Mouse (Mus musculus): ENCODE measurements at regions not wholly inside any gene's neighbourhood (a gene's known extent, or its start where the extent isn't known, plus 50 kb on each side); places are given as distances from the start of the nearest gene placed in this dataset.

DNA sequence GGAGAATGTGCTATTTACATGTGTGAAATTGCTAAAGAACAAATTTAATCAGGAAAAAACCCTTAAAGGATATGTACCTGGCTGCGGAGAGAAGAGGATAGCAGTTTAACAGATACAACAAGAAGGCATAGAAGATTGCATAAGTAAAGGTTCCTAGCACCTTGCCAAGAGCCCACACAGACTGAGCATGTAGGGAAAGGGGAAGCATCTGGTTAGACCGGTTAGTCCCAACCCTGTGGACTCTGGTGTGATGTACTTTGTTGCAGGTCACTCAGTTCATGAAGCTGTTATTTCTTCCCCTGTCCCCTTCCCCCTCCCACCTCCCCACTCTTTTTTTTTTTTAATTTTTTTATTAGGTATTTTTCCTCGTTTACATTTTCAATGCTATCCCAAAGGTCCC lies 212.5 kb downstream of the Parm1 start:
- H3K4me3 ChIP-seq = no peak overlapping the region
- WGBS = 43% methylated on average over 3 of the region's 3 CpGs
- H3K9me3 ChIP-seq = no peaks in the 10 kb centered on the region
- DNase-seq (ENCODE audit: low spot score) = no peak
- H3K36me3 ChIP-seq = no peaks in the 10 kb centered on the region
- H3K4me1 ChIP-seq = peaks cover 10% of the 10 kb centered on the region; the same call in 1 of the 2 replicates
- H3K27ac ChIP-seq = no peak overlapping the region
- no peaks in the 10 kb centered on the region for H3K27me3 ChIP-seq (ENCODE audit: insufficient read depth, poor library complexity, severe bottlenecking)

DNA sequence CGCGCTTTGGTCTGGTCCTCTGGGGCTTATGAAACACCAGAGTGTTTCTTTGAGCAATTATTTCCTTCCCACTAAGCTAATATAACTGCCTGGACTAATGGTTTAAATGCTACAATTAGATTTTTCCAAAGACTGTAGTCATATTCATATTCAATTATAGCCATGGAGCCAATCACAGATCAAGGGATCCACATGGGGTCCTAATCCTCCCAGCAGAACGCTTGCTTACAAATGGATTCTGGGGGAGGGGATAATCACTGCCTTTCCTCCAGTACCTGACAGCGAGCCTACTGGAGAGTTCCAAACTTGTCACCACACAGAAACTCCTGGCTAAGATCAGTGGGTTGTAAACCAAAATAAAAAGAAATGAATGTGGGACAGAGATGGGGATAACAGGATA lies 212.0 kb downstream of the Parm1 start:
- H3K4me3 ChIP-seq = no peak overlapping the region

DNA sequence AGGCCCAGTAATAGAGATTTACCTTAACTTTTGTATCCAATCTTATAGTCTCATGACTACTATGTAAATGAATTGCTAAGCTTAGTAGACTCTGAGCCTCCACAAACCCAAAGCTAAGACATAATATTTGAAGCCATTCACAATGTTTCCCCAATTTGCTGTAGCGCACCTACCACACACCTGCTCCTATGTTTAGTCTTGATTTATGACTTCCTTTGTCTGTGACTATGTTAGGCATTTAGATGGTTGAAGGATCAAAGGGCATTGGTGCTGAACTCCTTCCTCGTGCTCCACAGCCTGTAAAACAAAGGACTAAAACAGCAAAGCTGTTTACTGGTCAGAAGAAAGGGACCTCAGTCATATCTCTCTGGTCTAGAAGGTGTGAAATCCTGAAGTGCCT lies 210.0 kb downstream of the Parm1 start:
- Histone ChIP-seq H3K4me1 (peaks cover 10% of the 10 kb centered on the region; the same call in 1 of the 2 replicates), H3K27me3 (ENCODE audit: insufficient read depth, poor library complexity, severe bottlenecking) (no peaks in the 10 kb centered on the region), H3K36me3 (no peaks in the 10 kb centered on the region), H3K9me3 (no peaks in the 10 kb centered on the region), H3K4me3 (no peak overlapping the region), H3K27ac (no peak overlapping the region)
- no peak for DNase-seq (ENCODE audit: low spot score)
- WGBS = 56% methylated on average over 2 of the region's 2 CpGs

More for the DNA sequence above, 212.0 kb downstream of the Parm1 start:
- WGBS = 48% methylated on average over 4 of the region's 4 CpGs
- Histone ChIP-seq H3K36me3 (no peaks in the 10 kb centered on the region), H3K27ac (no peak overlapping the region), H3K9me3 (no peaks in the 10 kb centered on the region), H3K27me3 (ENCODE audit: insufficient read depth, poor library complexity, severe bottlenecking) (no peaks in the 10 kb centered on the region), H3K4me1 (peaks cover 10% of the 10 kb centered on the region; the same call in 1 of the 2 replicates)
- DNase-seq (ENCODE audit: low spot score) = no peak

DNA sequence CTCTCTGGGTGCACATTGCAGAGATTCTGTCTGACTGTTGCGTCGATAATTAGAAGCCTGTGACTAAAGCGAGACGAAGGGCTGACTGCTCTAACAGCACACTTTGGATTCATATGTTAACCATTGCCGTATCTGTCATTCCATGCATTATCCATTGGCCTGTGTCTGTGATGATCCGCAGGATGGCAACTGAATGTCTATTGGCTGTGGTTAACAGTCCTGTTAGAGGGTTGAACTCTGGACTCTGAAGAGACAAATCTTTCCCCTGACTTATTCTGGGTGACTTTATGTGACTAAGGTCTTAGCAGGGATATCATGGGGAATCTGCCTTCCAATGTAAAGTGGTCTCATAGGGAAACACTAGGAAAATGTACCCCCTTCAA lies 208.7 kb downstream of the Parm1 start:
- Histone ChIP-seq H3K27ac (no peak overlapping the region), H3K9me3 (no peaks in the 10 kb centered on the region), H3K27me3 (ENCODE audit: insufficient read depth, poor library complexity, severe bottlenecking) (no peaks in the 10 kb centered on the region), H3K4me1 (peaks cover 17% of the 10 kb centered on the region), H3K36me3 (no peaks in the 10 kb centered on the region), H3K4me3 (no peak overlapping the region)
- DNase-seq (ENCODE audit: low spot score) = no peak
- WGBS = 49% methylated on average over 6 of the region's 6 CpGs

DNA sequence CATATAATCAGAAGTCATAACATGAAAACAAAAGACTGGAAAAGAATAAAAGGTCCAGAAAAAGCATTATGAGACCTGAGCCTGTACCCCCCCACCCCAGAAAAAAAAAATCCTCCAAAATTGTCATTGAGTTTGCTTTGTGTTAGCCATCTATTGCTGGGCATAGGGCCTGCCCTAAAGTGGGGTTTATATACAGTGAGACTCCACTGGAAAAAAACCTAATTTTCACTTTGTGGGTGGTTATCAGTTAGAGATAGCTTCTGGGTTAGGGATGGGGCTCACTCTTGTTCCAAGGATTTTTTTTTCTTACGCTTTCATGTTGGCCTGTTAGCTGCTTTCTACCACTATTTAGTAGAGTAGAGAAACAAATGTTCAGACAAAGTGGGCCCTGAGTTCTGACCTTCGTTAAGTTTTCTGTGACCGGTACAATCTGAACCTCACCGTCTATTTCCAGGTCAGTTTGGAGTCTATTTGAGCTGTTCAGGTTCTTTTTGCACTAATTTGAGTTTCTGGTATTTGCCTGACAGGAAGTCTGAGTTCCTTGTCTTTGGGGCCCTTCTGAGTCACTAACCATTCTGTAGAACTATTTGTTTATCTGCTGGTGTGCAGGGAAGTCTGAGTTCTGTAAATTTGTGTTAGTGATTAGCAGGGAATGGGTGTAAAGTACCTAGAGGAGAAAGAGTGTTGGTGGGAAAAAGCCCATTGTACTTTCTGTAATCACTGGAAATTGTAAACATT lies 208.1 kb downstream of the Parm1 start:
- no peaks in the 10 kb centered on the region for H3K27me3 ChIP-seq (ENCODE audit: insufficient read depth, poor library complexity, severe bottlenecking)
- WGBS = 41% methylated on average over 4 of the region's 4 CpGs
- no peaks in the 10 kb centered on the region for H3K36me3 ChIP-seq
- H3K4me3 ChIP-seq = no peak overlapping the region
- peak; percentile 42 for DNase-seq (ENCODE audit: low spot score)
- no peaks in the 10 kb centered on the region for H3K9me3 ChIP-seq
- H3K4me1 ChIP-seq = peaks cover 23% of the 10 kb centered on the region
- no peak overlapping the region for H3K27ac ChIP-seq

DNA sequence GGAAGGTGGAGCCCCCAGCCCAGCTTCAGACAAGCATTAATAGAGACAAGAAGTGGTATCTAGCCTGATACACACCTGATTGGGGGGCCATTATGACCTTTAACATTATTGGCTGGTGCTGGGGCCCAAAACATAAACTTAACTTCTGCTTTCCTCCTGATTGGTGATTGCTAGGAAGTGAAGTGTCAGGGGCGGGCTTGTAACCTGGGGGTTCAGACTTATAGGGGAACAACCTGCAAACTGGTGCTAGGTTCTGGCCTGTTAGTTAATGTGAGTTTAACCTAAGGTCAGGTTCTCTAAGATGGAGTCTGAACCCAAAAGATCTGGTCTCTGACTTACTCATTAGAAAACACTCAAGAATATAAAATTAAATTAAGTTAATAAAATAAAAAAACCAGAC lies 207.5 kb downstream of the Parm1 start:
- no peak overlapping the region for H3K4me3 ChIP-seq
- H3K27me3 ChIP-seq (ENCODE audit: insufficient read depth, poor library complexity, severe bottlenecking) = no peaks in the 10 kb centered on the region
- no peaks in the 10 kb centered on the region for H3K9me3 ChIP-seq
- H3K36me3 ChIP-seq = no peaks in the 10 kb centered on the region
- peaks cover 23% of the 10 kb centered on the region for H3K4me1 ChIP-seq
- DNase-seq (ENCODE audit: low spot score) = peak; percentile 52
- WGBS = 85% methylated on average over 1 of the region's 1 CpGs
- H3K27ac ChIP-seq = no peak overlapping the region

DNA sequence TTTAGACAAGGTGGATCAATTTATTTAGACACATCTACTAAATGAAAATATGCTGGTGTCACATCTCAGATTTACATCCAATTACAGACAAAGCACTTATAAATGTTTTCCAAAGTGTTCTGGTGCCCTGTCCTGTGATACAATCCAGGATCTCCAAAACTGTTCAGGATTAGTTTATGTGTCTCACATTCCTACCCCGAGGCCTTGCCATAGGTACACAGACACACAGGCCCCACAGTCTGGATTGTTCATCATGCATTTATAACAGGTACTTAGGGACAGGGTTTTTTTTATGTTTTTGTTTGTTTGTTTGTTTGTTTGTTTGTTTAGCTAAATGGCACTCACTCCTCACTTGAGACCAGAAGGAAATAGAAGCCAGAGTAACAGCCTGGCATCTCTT lies 206.0 kb downstream of the Parm1 start:
- Histone ChIP-seq H3K27me3 (ENCODE audit: insufficient read depth, poor library complexity, severe bottlenecking) (no peaks in the 10 kb centered on the region), H3K36me3 (no peaks in the 10 kb centered on the region), H3K4me3 (no peak overlapping the region), H3K9me3 (no peaks in the 10 kb centered on the region), H3K4me1 (peaks cover 23% of the 10 kb centered on the region), H3K27ac (no peak overlapping the region)
- DNase-seq (ENCODE audit: low spot score) = no peak
- WGBS = 67% methylated on average over 1 of the region's 1 CpGs

DNA sequence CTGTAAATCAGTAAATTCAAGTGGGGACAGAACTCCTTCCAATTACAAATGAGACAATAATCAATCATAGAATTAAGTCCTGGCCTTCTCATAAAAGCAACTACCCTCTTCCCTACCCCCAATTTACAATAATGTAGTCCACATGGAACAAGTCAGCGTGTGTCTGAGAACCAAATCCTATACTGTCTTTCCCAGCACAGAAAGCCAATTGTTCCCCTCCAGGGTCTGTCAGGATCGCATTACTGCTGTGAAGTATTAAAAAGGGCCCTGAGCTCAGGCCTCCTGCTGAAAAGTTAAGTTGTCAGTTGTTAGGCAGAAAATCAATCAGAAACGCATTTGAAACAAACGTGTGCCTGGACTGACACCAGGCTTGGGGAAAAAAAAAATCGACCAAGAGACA lies 205.6 kb downstream of the Parm1 start:
- H3K27ac ChIP-seq = no peak overlapping the region
- no peak for DNase-seq (ENCODE audit: low spot score)
- peaks cover 23% of the 10 kb centered on the region for H3K4me1 ChIP-seq
- H3K27me3 ChIP-seq (ENCODE audit: insufficient read depth, poor library complexity, severe bottlenecking) = no peaks in the 10 kb centered on the region
- H3K4me3 ChIP-seq = no peak overlapping the region
- H3K36me3 ChIP-seq = no peaks in the 10 kb centered on the region
- WGBS = 44% methylated on average over 5 of the region's 5 CpGs
- no peaks in the 10 kb centered on the region for H3K9me3 ChIP-seq

DNA sequence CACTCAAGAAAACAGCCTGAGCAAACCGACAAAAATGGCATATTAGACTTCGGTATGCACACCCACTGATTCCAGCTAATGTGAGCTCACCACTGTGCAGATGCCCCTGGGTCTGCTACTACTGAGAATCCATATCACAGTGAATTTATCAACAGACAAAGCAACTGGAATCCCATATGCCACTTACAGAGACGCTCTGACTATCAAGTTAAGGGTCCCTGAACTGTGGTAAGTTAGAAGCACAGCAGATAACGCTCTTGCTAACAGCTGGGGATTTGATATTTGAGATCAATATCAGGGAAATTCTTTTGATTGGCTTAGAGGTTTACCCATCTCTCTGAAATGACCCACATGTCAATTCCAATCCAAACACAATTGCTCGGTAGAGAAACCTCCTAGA lies 205.0 kb downstream of the Parm1 start:
- WGBS = 62% methylated on average over 5 of the region's 5 CpGs
- no peak for DNase-seq (ENCODE audit: low spot score)
- no peaks in the 10 kb centered on the region for H3K27me3 ChIP-seq (ENCODE audit: insufficient read depth, poor library complexity, severe bottlenecking)
- no peak overlapping the region for H3K4me3 ChIP-seq
- no peak overlapping the region for H3K27ac ChIP-seq
- H3K4me1 ChIP-seq = peaks cover 23% of the 10 kb centered on the region
- H3K36me3 ChIP-seq = no peaks in the 10 kb centered on the region
- no peaks in the 10 kb centered on the region for H3K9me3 ChIP-seq

DNA sequence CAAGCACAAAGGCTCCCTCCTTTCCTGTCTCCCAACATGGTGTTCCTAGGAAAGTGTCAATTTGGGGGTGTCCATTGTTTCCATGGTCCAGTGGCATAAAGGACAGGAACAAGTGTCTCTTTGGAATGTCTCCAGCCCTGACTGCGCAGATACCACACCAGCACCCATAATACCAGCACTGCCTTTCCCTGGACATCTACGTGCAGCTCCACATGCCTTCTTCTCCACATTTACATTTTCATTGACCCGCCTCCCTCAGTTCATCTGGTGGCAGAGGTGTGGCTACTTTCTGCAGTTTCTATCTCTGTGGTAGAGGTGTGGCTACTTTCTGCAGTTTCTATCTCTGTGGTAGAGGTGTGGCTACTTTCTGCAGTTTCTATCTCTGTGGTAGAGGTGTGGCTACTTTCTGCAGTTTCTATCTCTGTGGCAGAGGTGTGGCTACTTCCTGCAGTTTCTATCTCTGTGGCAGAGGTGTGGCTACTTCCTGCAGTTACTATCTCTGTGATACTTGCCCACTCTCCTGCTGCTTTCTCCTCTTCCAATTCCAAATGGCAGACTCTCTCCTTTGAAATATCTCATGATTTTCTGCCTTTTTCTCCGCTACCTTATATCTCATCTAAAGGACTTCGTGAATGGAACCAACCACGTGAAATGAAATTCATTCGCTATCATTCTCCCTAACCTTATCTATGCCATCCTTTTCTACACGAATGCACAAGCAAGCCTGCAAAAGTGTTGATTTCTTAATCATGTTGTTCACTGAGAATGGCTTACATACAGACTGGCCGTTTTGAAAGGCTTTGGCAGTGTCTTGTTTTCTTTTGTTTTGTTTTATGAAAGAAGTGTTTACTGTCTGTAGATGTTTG lies 204.0 kb downstream of the Parm1 start:
- H3K27ac ChIP-seq = no peak overlapping the region
- no peaks in the 10 kb centered on the region for H3K9me3 ChIP-seq
- H3K27me3 ChIP-seq (ENCODE audit: insufficient read depth, poor library complexity, severe bottlenecking) = no peaks in the 10 kb centered on the region
- peaks cover 23% of the 10 kb centered on the region for H3K4me1 ChIP-seq
- DNase-seq (ENCODE audit: low spot score) = peak; percentile 45
- no peak overlapping the region for H3K4me3 ChIP-seq
- WGBS = 82% methylated on average over 9 of the region's 9 CpGs
- no peaks in the 10 kb centered on the region for H3K36me3 ChIP-seq

DNA sequence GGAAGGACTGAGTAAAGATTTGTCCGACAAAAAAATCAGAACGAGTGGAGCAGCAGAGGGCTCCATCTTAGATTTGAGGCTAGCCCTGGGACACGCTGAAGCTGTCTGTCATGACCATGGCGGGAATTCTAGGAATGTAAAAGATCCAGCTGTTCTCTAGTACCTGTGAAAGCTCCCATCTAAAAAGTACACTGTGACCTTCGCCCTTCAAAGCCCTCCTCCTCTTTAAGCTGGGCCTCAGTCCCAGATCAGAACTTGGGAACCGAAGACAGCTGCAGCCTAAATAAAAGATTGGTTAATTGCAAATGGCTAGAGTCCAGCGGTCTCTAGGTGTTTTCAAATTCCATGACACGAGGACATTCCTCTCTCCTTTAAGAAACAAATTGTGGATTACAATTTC lies 195.6 kb downstream of the Parm1 start:
- Histone ChIP-seq H3K9me3 (no peaks in the 10 kb centered on the region), H3K27me3 (ENCODE audit: insufficient read depth, poor library complexity, severe bottlenecking) (no peaks in the 10 kb centered on the region), H3K4me1 (0 out of 2 replicates have a peak, but pooled peaks cover 18% of the 10 kb centered on the region), H3K4me3 (no peak overlapping the region), H3K27ac (no peak overlapping the region), H3K36me3 (no peaks in the 10 kb centered on the region)
- 50% methylated on average over 8 of the region's 8 CpGs for whole genome bisulfite sequencing
- peak; percentile 73 for DNase-seq (ENCODE audit: low spot score)

DNA sequence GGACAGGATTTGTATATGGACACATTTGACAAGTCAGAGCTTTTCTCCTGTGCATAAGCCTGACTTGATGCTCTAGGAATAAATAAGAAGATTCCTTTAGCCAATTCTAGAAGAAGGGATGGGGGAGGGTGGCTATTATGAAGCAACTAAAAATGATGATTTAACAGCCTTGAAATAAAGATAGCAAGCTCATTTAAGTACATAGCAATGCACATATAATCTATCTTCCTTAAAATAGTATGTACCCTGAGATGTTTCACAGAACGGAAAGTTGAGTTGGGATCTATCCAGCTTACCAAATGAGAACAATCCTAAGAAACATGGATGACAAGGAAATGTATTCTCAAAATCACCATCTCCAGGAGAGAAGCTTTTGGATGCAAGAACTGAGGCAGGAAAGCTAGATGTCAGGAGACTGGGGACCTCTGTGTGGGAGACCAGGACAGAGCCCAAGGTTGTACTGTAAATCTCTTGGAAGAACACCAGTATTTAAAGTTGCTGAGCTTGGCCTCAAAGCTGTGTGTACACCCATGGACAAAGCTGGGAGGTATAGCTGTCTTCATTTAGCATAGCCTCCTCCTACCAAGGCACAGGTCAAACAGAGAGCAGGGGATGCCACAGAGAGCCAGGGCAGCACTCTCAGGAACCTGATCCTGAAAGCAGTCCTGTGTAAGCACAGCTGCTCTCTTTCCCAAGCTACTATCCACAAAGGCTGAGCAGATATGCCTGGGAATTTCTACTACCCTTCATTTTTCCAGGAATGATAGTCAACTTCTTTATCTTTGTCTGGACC lies 192.3 kb downstream of the Parm1 start:
- no peaks in the 10 kb centered on the region for H3K27me3 ChIP-seq (ENCODE audit: insufficient read depth, poor library complexity, severe bottlenecking)
- no peaks in the 10 kb centered on the region for H3K9me3 ChIP-seq
- H3K27ac ChIP-seq = no peak overlapping the region
- H3K4me3 ChIP-seq = no peak overlapping the region
- no peaks in the 10 kb centered on the region for H3K36me3 ChIP-seq
- DNase-seq (ENCODE audit: low spot score) = peak; percentile 43
- 0 out of 2 replicates have a peak, but pooled peaks cover 18% of the 10 kb centered on the region for H3K4me1 ChIP-seq
- 86% methylated on average over 1 of the region's 1 CpGs for WGBS

DNA sequence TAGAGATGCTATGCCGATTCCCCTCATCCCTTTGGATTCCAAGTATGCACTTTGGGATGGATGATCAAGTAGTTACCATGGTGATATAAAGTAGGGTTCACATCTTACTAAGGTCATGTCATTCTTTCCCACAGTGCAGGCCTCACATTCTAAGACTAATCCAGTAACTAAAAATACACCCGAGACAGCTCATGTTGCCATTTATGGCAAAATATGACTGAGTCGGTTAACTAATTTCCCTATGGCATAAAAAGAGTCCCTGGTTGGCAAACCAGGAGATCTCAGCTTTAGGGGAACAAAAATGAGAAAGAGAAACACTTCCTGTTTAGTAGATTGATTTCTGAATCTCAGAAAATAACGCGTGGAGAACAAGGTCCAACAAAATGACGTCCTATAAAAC lies 190.7 kb downstream of the Parm1 start:
- Histone ChIP-seq H3K4me1 (0 out of 2 replicates have a peak, but pooled peaks cover 16% of the 10 kb centered on the region), H3K36me3 (no peaks in the 10 kb centered on the region), H3K27me3 (ENCODE audit: insufficient read depth, poor library complexity, severe bottlenecking) (no peaks in the 10 kb centered on the region), H3K9me3 (no peaks in the 10 kb centered on the region), H3K4me3 (no peak overlapping the region), H3K27ac (no peak overlapping the region)
- 80% methylated on average over 6 of the region's 6 CpGs for WGBS
- DNase-seq (ENCODE audit: low spot score) = peak; percentile 25
